Mouse (Mus musculus) kidney, postnatal 0 days (tissue): ENCODE results near the gene Hoxd12. TPM values are rescaled to one million over a fixed set of nuclear protein-coding genes. Genes with fewer than 3 reads are reported as not detected.

Source experiments
- ATAC-seq: fragments of 200-750 bp; cut with Nextera tagmentation; replicated peaks from 2 replicates; pipeline ENCODE4 v1.8.0; 2017; ENCODE audit warnings: low read depth, moderate number of reproducible peaks, moderate TSS enrichment, moderate library complexity; ENCODE audit not compliant: low FRiP score
- DNase-seq: peaks from one replicate; pipeline ENCODE4 v3.0.0-alpha.2; 2016; ENCODE audit warnings: low spot score
- H3K27ac ChIP-seq: fragments of 300-500 bp; sonication (generic); 2 replicates; pipeline ENCODE4 v1.5.1; 2014; ENCODE audit warnings: mild to moderate bottlenecking
- H3K27me3 ChIP-seq: fragments of 300-500 bp; sonication (generic); 2 replicates; pipeline ENCODE4 v1.6.1; 2014; ENCODE audit warnings: low read length, mixed read lengths; ENCODE audit not compliant: insufficient read depth
- H3K36me3 ChIP-seq: fragments of 300-500 bp; sonication (generic); 2 replicates; pipeline ENCODE4 v1.6.1; 2014; ENCODE audit warnings: low read length, mixed read lengths; ENCODE audit not compliant: insufficient read depth
- H3K4me1 ChIP-seq: fragments of 300-500 bp; sonication (generic); replicated peaks from 2 replicates; pipeline ENCODE4 v1.6.1; 2014; ENCODE audit warnings: antibody characterized with exemption, low read length, mixed read lengths; ENCODE audit not compliant: insufficient read depth
- H3K4me2 ChIP-seq: fragments of 300-500 bp; sonication (generic); 2 replicates; pipeline ENCODE4 v1.6.1; 2014; ENCODE audit warnings: mild to moderate bottlenecking, low read length, moderate library complexity, mixed read lengths
- H3K4me3 ChIP-seq: fragments of 300-500 bp; sonication (generic); replicated peaks from 2 replicates; pipeline ENCODE4 v1.5.1; 2014; ENCODE audit warnings: low read depth, low read length
- H3K9ac ChIP-seq: fragments of 300-500 bp; sonication (generic); 2 replicates; pipeline ENCODE4 v1.6.1; 2014; ENCODE audit warnings: low read depth, low read length
- H3K9me3 ChIP-seq: fragments of 300-500 bp; sonication (generic); replicated peaks from 2 replicates; pipeline ENCODE4 v1.6.1; 2016; ENCODE audit warnings: low read length, inconsistent platforms, mixed read lengths
- CTCF ChIP-seq: IDR thresholded peaks from 2 replicates; pipeline ENCODE4 v1.5.1; 2016; ENCODE audit warnings: antibody characterized with exemption, low read depth, mild to moderate bottlenecking, moderate library complexity
- WGBS: fragments of 180-500 bp; shearing (Covaris S2); extraction: QIAGEN DNeasy Blood & Tissue Kit; methylation state at CpG from one replicate; pipeline ENCODE4 v1.1.7; 2014; 5-methylcytosine and 5-hydroxymethylcytosine counted together
- polyA plus RNA-seq: library from polyadenylated mRNA; unstranded; fragments of >200 nt; fragmentation: Nextera tagmentation; extraction: Ambion mirVana; gene quantifications from 2 replicates; pipeline ENCODE4 v1.2.1, GENCODE M21; 2015

Hoxd12 gene
- polyA plus RNA-seq, 1 experiment from 2014 or later, result 2.8 TPM

GRCm38 (mm10) chr2:74705467-74706089 lies 30.8 kb downstream of the Hoxd12 start:
- WGBS, result under 1% methylated on average over 63 of the region's 85 CpGs
- H3K9me3 ChIP-seq, result no peaks in the 10 kb centered on the region
- peak overlapping the region; percentile 81 for H3K4me2 ChIP-seq
- H3K9ac ChIP-seq, result peak overlapping the region; percentile 100
- TF ChIP-seq CTCF, result no peak
- DNase-seq (peak; percentile 88), ATAC-seq (peak; percentile 14; the same call in 1 of the 2 replicates)
- H3K4me3 ChIP-seq, result peak overlapping the region; percentile 89
- H3K36me3 ChIP-seq, result no peaks in the 10 kb centered on the region
- H3K27ac ChIP-seq, result peak overlapping the region; percentile 100
- H3K4me1 ChIP-seq, result peaks cover 14% of the 10 kb centered on the region; the same call in 1 of the 2 replicates
- no peaks in the 10 kb centered on the region for H3K27me3 ChIP-seq

GRCm38 (mm10) chr2:74706393-74706960 lies 31.7 kb downstream of the Hoxd12 start:
- peak overlapping the region; percentile 89 for H3K4me3 ChIP-seq
- ATAC-seq (no peak), DNase-seq (no peak)
- H3K9me3 ChIP-seq, result no peaks in the 10 kb centered on the region
- H3K4me1 ChIP-seq, result peaks cover 11% of the 10 kb centered on the region; the same call in 1 of the 2 replicates
- peak overlapping the region; percentile 100 for H3K9ac ChIP-seq
- H3K27me3 ChIP-seq, result no peaks in the 10 kb centered on the region
- 4% methylated on average over 13 of the region's 13 CpGs for WGBS
- peak overlapping the region; percentile 100 for H3K27ac ChIP-seq
- peak overlapping the region; percentile 81 for H3K4me2 ChIP-seq
- TF ChIP-seq CTCF, result no peak
- no peaks in the 10 kb centered on the region for H3K36me3 ChIP-seq

- H3K9ac ChIP-seq, result peak overlapping the region; percentile 66
- no peaks in the 10 kb centered on the region for H3K36me3 ChIP-seq
- ATAC-seq, result no peak
- H3K4me1 ChIP-seq, result peaks cover 11% of the 10 kb centered on the region; the same call in 1 of the 2 replicates
- DNase-seq, result no peak
- H3K9me3 ChIP-seq, result no peaks in the 10 kb centered on the region
- no peaks in the 10 kb centered on the region for H3K27me3 ChIP-seq
- WGBS, result 14% methylated on average over 7 of the region's 7 CpGs
- peak overlapping the region; percentile 70 for H3K27ac ChIP-seq
- peak overlapping the region; percentile 89 for H3K4me3 ChIP-seq
- TF ChIP-seq CTCF, result no peak
- H3K4me2 ChIP-seq, result peak overlapping the region; percentile 81
Measured at GRCm38 (mm10) chr2:74707599-74707998, 32.8 kb downstream of the Hoxd12 start.

DNA sequence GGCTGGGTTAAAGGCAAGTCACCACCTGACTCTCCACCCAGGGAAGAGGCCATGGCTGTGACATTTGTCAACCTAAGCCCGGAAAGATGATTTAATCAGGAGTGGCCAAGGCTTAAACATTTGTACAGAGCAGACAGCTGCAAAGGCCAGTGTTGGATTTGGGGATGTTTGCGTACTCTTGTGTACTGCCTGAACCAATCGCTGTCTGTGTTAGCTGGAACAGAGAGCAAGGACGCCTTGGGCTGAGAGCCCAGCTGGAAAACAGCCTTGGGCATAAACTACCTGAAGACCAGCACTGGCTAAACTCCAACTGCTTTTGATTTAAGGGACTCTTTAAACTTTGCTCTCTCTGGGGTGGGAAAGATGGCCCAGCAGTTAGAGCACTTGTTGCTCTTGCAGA lies 33.9 kb downstream of the Hoxd12 start:
- DNase-seq (peak; percentile 32), ATAC-seq (no peak)
- peaks cover 9% of the 10 kb centered on the region; the same call in 1 of the 2 replicates for H3K4me1 ChIP-seq
- 30% methylated on average over 4 of the region's 4 CpGs for WGBS
- peak overlapping the region; percentile 81 for H3K4me2 ChIP-seq
- no peaks in the 10 kb centered on the region for H3K9me3 ChIP-seq
- peak overlapping the region; percentile 66 for H3K27ac ChIP-seq
- H3K36me3 ChIP-seq, result no peaks in the 10 kb centered on the region
- peak overlapping the region; percentile 66 for H3K9ac ChIP-seq
- no peaks in the 10 kb centered on the region for H3K27me3 ChIP-seq
- TF ChIP-seq CTCF, result no peak
- peak overlapping the region; percentile 13; the same call in 1 of the 2 replicates for H3K4me3 ChIP-seq

- Histone ChIP-seq H3K27me3 (no peaks in the 10 kb centered on the region), H3K9me3 (no peaks in the 10 kb centered on the region), H3K4me1 (peaks cover 17% of the 10 kb centered on the region; the same call in 1 of the 2 replicates), H3K36me3 (no peaks in the 10 kb centered on the region), H3K4me2 (peak overlapping the region; percentile 81), H3K27ac (peak overlapping the region; percentile 96; the same call in 1 of the 2 replicates), H3K9ac (peak overlapping the region; percentile 92; the same call in 1 of the 2 replicates), H3K4me3 (no peak overlapping the region)
- TF ChIP-seq CTCF, result no peak
- DNase-seq, result peak; percentile 49
- WGBS, result 26% methylated on average over 5 of the region's 5 CpGs
- no peak for ATAC-seq
Measured at GRCm38 (mm10) chr2:74709465-74710419, 34.9 kb downstream of the Hoxd12 start.
